Mouse (Mus musculus) limb, embryonic 13.5 days (tissue): ENCODE results near the gene Cacna2d4. TPM values are rescaled to one million over a fixed set of nuclear protein-coding genes. Genes with fewer than 3 reads are reported as not detected.
"Not testable (repeated sequence)": the region's sequence is repeated elsewhere in the genome, so short reads cannot be mapped to it uniquely, and the experiment has no call there.

ENCODE experiments used
- ATAC-seq: fragments of 200-750 bp; cut with Nextera tagmentation; 2 replicates; pipeline ENCODE4 v1.8.0; 2017; ENCODE audit warnings: low read depth, moderate number of reproducible peaks, moderate TSS enrichment; ENCODE audit not compliant: low FRiP score
- H3K27ac ChIP-seq: fragments of 300-500 bp; sonication (generic); 2 replicates; pipeline ENCODE4 v1.5.1; 2015; ENCODE audit warnings: inconsistent platforms, mild to moderate bottlenecking, moderate library complexity
- H3K27me3 ChIP-seq: fragments of 300-500 bp; sonication (generic); 2 replicates; pipeline ENCODE4 v1.6.1; 2015; ENCODE audit warnings: mild to moderate bottlenecking, inconsistent platforms
- H3K36me3 ChIP-seq: fragments of 300-500 bp; sonication (generic); 2 replicates; pipeline ENCODE4 v1.6.1; 2015; ENCODE audit warnings: inconsistent platforms, mild to moderate bottlenecking, moderate library complexity
- H3K4me1 ChIP-seq: fragments of 300-500 bp; sonication (generic); 2 replicates; pipeline ENCODE4 v1.6.1; 2015; ENCODE audit warnings: inconsistent platforms
- H3K4me2 ChIP-seq: fragments of 300-500 bp; sonication (generic); replicated peaks from 2 replicates; pipeline ENCODE4 v1.6.1; 2015; ENCODE audit warnings: inconsistent platforms, mild to moderate bottlenecking, moderate library complexity
- H3K4me3 ChIP-seq: fragments of 300-500 bp; sonication (generic); 2 replicates; pipeline ENCODE4 v1.5.1; 2015; ENCODE audit warnings: moderate library complexity, mild to moderate bottlenecking, inconsistent platforms
- H3K9ac ChIP-seq: fragments of 300-500 bp; sonication (generic); 2 replicates; pipeline ENCODE4 v1.6.1; 2015; ENCODE audit warnings: mild to moderate bottlenecking, inconsistent platforms
- H3K9me3 ChIP-seq: fragments of 300-500 bp; sonication (generic); 2 replicates; pipeline ENCODE4 v1.6.1; 2016; ENCODE audit warnings: inconsistent platforms
- WGBS: fragments of 180-500 bp; shearing (Covaris S2); methylation state at CpG from one replicate; pipeline ENCODE4 v1.1.7; 2015; 5-methylcytosine and 5-hydroxymethylcytosine counted together
- polyA plus RNA-seq: library from polyadenylated mRNA; unstranded; fragments of >200 nt; fragmentation: Nextera tagmentation; extraction: Ambion mirVana; gene quantifications from 2 replicates; pipeline ENCODE4 v1.2.1, GENCODE M21; 2015

Gene Cacna2d4
- polyA plus RNA-seq, 1 experiment from 2014 or later = not detected

- no peak for ATAC-seq
- WGBS = 91% methylated on average over 4 of the region's 4 CpGs
- H3K27ac ChIP-seq = no peak overlapping the region
Observed at GRCm38 (mm10) chr6:119201575-119201974, 34.8 kb upstream of the Cacna2d4 start.

GRCm38 (mm10) chr6:119204286-119204685 is 32.0 kb upstream of the Cacna2d4 start:
- peaks cover 8% of the 10 kb centered on the region for H3K4me1 ChIP-seq
- H3K4me2 ChIP-seq = no peak overlapping the region
- peaks cover 22% of the 10 kb centered on the region for H3K36me3 ChIP-seq
- no peaks in the 10 kb centered on the region for H3K9me3 ChIP-seq
- no peaks in the 10 kb centered on the region for H3K27me3 ChIP-seq
- 91% methylated on average over 7 of the region's 7 CpGs for WGBS
- no peak for ATAC-seq
- H3K4me3 ChIP-seq = no peak overlapping the region
- H3K27ac ChIP-seq = no peak overlapping the region
- no peak overlapping the region for H3K9ac ChIP-seq

More at GRCm38 (mm10) chr6:119201575-119201974, 34.8 kb upstream of the Cacna2d4 start:
- peaks cover 16% of the 10 kb centered on the region for H3K4me1 ChIP-seq
- H3K27me3 ChIP-seq = no peaks in the 10 kb centered on the region
- no peak overlapping the region for H3K9ac ChIP-seq
- peaks cover 22% of the 10 kb centered on the region for H3K36me3 ChIP-seq
- H3K4me3 ChIP-seq = no peak overlapping the region
- no peak overlapping the region for H3K4me2 ChIP-seq
- no peaks in the 10 kb centered on the region for H3K9me3 ChIP-seq

DNA sequence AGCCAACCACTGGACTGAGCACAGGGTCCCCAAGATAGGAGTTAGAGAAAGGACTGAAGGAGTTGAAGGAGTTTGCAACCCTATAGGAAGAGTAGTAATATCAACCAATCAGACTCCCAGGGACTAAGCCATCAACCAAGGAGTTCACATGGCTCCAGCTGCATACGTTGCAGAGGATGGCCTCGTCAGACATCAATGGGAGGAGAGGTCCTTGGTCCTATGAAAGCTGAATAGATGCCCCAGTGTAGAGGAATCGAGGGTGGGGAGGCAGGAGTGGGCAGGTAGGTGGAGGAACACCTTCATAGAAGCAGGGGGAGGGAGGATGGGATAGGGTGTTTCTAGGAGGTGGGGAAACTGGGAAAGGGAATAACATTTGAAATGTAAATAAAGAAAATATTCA is 31.4 kb upstream of the Cacna2d4 start:
- WGBS = 79% methylated on average over 3 of the region's 3 CpGs
- no peaks in the 10 kb centered on the region for H3K27me3 ChIP-seq
- H3K27ac ChIP-seq = no peak overlapping the region
- peaks cover 22% of the 10 kb centered on the region for H3K36me3 ChIP-seq
- no peak for ATAC-seq
- H3K4me2 ChIP-seq = no peak overlapping the region
- no peak overlapping the region for H3K9ac ChIP-seq
- H3K4me1 ChIP-seq = peaks cover 1% of the 10 kb centered on the region; the same call in 1 of the 2 replicates
- no peak overlapping the region for H3K4me3 ChIP-seq
- no peaks in the 10 kb centered on the region for H3K9me3 ChIP-seq

DNA sequence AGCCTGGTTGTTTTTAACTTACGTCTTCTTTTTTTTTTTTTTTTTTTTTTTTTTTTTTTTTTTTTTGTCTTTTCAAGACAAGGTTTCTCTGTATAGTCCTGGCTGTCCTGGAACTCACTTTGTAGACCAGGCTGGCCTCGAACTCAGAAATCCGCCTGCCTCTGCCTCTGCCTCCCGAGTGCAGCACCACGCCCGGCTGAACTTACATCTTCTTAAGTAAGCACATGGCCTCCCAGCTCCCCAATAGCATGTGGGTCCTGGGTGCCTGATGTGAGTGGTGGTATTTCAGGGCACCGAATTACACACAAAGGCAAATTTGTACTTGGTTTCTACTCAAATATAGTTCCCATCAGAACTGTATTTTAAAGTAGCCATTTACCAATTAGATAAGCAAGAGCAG is 30.3 kb upstream of the Cacna2d4 start:
- not testable (repeated sequence) for H3K27ac ChIP-seq, H3K27me3 ChIP-seq, H3K4me2 ChIP-seq, H3K9ac ChIP-seq, ATAC-seq, H3K9me3 ChIP-seq, H3K4me3 ChIP-seq, H3K4me1 ChIP-seq
- 92% methylated on average over 7 of the region's 7 CpGs for WGBS
- peaks cover 22% of the 10 kb centered on the region for H3K36me3 ChIP-seq

GRCm38 (mm10) chr6:119213375-119213774 is 23.0 kb upstream of the Cacna2d4 start:
- Histone ChIP-seq H3K9me3 (no peaks in the 10 kb centered on the region), H3K27ac (no peak overlapping the region), H3K27me3 (no peaks in the 10 kb centered on the region), H3K4me3 (no peak overlapping the region), H3K4me1 (no peaks in the 10 kb centered on the region), H3K4me2 (no peak overlapping the region), H3K36me3 (peaks cover 45% of the 10 kb centered on the region), H3K9ac (no peak overlapping the region)
- 78% methylated on average over 5 of the region's 5 CpGs for WGBS
- ATAC-seq = no peak

- H3K9me3 ChIP-seq = no peaks in the 10 kb centered on the region
- 77% methylated on average over 6 of the region's 6 CpGs for WGBS
- H3K9ac ChIP-seq = no peak overlapping the region
Observed at GRCm38 (mm10) chr6:119214190-119214589, 22.1 kb upstream of the Cacna2d4 start.

GRCm38 (mm10) chr6:119215040-119215613 is 21.2 kb upstream of the Cacna2d4 start:
- WGBS = 84% methylated on average over 10 of the region's 10 CpGs
- Histone ChIP-seq H3K4me1 (no peaks in the 10 kb centered on the region), H3K4me3 (no peak overlapping the region), H3K36me3 (peaks cover 57% of the 10 kb centered on the region), H3K4me2 (no peak overlapping the region), H3K27me3 (no peaks in the 10 kb centered on the region), H3K27ac (no peak overlapping the region), H3K9me3 (no peaks in the 10 kb centered on the region), H3K9ac (no peak overlapping the region)
- ATAC-seq = no peak

More at GRCm38 (mm10) chr6:119214190-119214589, 22.1 kb upstream of the Cacna2d4 start:
- no peak for ATAC-seq
- no peaks in the 10 kb centered on the region for H3K4me1 ChIP-seq
- H3K27ac ChIP-seq = no peak overlapping the region
- H3K4me2 ChIP-seq = no peak overlapping the region
- H3K4me3 ChIP-seq = no peak overlapping the region
- no peaks in the 10 kb centered on the region for H3K27me3 ChIP-seq
- H3K36me3 ChIP-seq = peaks cover 52% of the 10 kb centered on the region

DNA sequence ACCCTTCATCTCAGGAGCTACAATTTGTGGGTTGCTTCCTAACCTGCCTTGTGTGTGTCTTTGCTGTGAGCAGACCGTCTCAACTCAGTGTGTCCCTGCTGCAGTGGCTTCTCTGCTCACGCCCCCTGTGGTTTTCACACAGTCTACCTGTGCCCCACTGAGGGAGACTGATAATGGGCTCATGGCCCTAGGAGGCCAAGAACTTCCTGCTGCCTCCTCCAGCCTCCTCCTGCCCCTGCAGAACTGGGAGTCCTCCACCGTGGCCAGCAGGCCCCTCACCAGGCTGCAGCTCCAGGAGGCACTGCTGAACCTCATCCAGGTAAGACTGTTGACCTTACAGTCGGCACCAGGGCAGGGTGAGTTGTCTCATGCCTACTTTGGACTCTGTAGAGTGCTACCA is 18.7 kb upstream of the Cacna2d4 start:
- no peak overlapping the region for H3K4me2 ChIP-seq
- 59% methylated on average over 4 of the region's 4 CpGs for WGBS
- no peak overlapping the region for H3K9ac ChIP-seq
- no peak for ATAC-seq
- no peak overlapping the region for H3K27ac ChIP-seq
- H3K27me3 ChIP-seq = no peaks in the 10 kb centered on the region
- no peak overlapping the region for H3K4me3 ChIP-seq
- H3K9me3 ChIP-seq = no peaks in the 10 kb centered on the region
- no peaks in the 10 kb centered on the region for H3K4me1 ChIP-seq
- H3K36me3 ChIP-seq = peaks cover 64% of the 10 kb centered on the region

- Histone ChIP-seq H3K9me3 (no peaks in the 10 kb centered on the region), H3K4me2 (no peak overlapping the region), H3K27me3 (no peaks in the 10 kb centered on the region), H3K4me3 (no peak overlapping the region), H3K36me3 (peaks cover 55% of the 10 kb centered on the region), H3K9ac (no peak overlapping the region), H3K4me1 (no peaks in the 10 kb centered on the region), H3K27ac (no peak overlapping the region)
- ATAC-seq = no peak
- 86% methylated on average over 5 of the region's 5 CpGs for WGBS
Observed at GRCm38 (mm10) chr6:119218591-119218990, 17.7 kb upstream of the Cacna2d4 start.

GRCm38 (mm10) chr6:119219237-119219870 is 17.0 kb upstream of the Cacna2d4 start:
- no peak overlapping the region for H3K4me2 ChIP-seq
- H3K27me3 ChIP-seq = no peaks in the 10 kb centered on the region
- H3K9ac ChIP-seq = no peak overlapping the region
- H3K4me3 ChIP-seq = no peak overlapping the region
- ATAC-seq = no peak
- peaks cover 51% of the 10 kb centered on the region for H3K36me3 ChIP-seq
- 79% methylated on average over 15 of the region's 15 CpGs for WGBS
- peaks cover under 1% of the 10 kb centered on the region; the same call in 1 of the 2 replicates for H3K4me1 ChIP-seq
- no peak overlapping the region for H3K27ac ChIP-seq
- no peaks in the 10 kb centered on the region for H3K9me3 ChIP-seq

DNA sequence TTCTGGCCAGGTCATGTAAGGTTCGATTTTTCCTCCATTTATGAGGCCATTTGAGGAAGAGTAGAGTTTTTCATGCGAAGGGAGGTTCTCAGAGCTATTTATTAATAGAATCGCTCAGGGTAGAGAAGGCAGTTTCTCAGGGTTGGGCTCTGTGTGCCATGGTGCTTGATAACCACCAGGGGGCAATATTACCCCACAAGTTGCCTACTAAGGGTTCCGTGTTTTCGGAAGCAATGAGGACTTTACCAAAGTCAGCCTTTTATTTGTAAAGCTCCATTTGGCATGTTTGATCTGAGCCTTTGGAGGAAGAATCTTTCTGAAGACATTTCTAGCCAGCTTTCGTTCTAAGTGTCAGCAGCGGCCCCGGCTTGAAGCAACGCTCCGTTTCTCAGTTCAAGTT is 16.0 kb upstream of the Cacna2d4 start:
- H3K4me1 ChIP-seq = peaks cover 10% of the 10 kb centered on the region
- WGBS = 49% methylated on average over 10 of the region's 10 CpGs
- H3K4me3 ChIP-seq = no peak overlapping the region
- H3K4me2 ChIP-seq = no peak overlapping the region
- no peaks in the 10 kb centered on the region for H3K9me3 ChIP-seq
- no peak overlapping the region for H3K9ac ChIP-seq
- H3K36me3 ChIP-seq = peaks cover 41% of the 10 kb centered on the region
- no peak overlapping the region for H3K27ac ChIP-seq
- H3K27me3 ChIP-seq = no peaks in the 10 kb centered on the region
- ATAC-seq = no peak; the same call in 1 of the 2 replicates

DNA sequence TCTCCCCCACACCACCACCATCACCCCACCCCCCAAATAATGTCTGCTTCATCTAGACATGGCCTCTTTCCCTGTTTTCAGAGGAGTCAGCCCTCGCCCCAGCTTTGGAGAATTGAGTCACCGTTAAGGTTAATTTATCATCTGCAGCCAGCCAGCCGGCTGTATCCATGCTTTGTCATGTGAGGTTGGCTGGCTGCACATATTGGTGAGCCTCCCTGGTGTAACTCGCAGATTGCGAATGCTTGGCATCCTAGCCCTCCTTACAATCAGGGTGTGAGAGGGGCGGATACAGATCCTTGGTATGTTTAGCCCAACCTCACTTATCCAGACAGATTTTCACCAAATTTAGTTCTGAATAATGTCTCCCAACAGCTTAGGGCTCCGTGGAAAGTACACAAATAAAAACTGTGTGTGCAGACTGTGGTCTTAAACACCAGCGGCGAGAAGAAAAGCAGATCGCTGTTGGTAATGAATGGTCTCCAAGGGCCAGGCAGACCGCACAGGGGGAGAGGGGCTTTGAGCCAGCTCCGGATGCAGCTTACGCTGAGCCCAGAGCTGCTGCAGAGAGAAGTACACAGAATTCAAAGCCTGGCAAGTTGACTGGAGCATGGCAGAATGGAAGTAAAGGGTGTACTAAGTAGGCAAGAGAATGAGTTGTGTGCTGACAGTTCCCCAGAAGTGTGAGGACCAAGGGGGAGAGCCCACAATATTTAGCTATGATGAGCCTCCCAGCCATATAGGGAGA is 11.7 kb upstream of the Cacna2d4 start:
- peaks cover 22% of the 10 kb centered on the region for H3K4me1 ChIP-seq
- H3K27ac ChIP-seq = no peak overlapping the region; the same call in 1 of the 2 replicates
- peaks cover 14% of the 10 kb centered on the region; the same call in 1 of the 2 replicates for H3K36me3 ChIP-seq
- ATAC-seq = no peak
- 60% methylated on average over 13 of the region's 13 CpGs for WGBS
- no peak overlapping the region for H3K9ac ChIP-seq
- H3K4me3 ChIP-seq = no peak overlapping the region
- H3K9me3 ChIP-seq = no peaks in the 10 kb centered on the region
- H3K27me3 ChIP-seq = no peaks in the 10 kb centered on the region
- H3K4me2 ChIP-seq = 0 out of 2 replicates have a peak overlapping the region, but pooled peaks have one; percentile 1
